Comparison of ENCODE assay signal across 8 mouse cellular contexts in the genomic region with DNA sequence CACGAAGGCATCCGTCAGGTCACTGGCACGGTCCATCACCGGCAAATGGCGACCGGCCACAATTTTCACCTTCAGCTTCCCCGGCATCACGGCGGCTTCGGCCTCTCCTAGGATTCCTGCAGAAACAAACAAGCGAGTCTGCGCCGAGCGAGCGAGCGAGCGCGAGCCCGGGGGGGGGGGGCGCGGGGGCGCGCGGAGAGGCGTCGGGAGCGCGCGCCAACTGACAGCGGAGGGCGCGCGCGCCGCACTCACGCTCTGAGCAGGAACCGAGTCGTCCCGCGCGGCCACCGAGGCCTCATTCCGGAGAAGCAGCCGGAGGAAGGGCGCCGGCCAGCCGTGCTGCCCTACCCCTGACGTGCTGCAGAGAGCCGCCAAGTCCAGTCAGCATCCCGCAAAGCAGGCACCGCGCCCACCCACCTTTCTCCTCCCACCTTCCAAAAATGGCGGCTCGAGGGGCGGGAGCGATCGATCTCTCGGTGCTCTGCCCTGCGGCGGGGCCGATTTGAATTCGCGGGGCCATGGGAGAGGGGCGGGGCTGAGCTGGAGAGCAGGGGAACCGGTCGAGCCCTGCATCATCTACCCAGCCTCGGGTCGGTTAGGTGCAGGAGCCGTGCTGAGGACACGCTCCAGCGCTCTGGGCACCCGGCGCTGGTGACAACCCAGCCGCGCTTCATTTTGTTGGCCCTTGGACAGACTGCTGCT. TPM values are rescaled to one million over a fixed set of nuclear protein-coding genes. Genes with fewer than 3 reads are reported as not detected.
DNase-seq lines count a peak whose midpoint lies in the region; ATAC-seq lines count a peak whose summit lies in the region.

A gene (minus strand): TSS at position 461 of the 702 bp plus-strand sequence.

- H3K36me3 ChIP-seq in hindbrain, embryonic 12.5 days, result peaks cover 4% of the 10 kb centered on the region; the same call in 1 of the 2 replicates

- no peaks in the 10 kb centered on the region for H3K27me3 ChIP-seq in hindbrain, embryonic 12.5 days

- peak; percentile 99 for DNase-seq in NIH3T3 (ENCODE audit: low read depth)
- peak; percentile 99 to 100 for DNase-seq in cerebellum, postnatal 10 days
- peak; percentile 94 to 97 for DNase-seq in frontal cortex, postnatal 10 days (ENCODE audit: low spot score in 2 of 2)
- peak; percentile 91 to 97 for DNase-seq in layer of hippocampus, postnatal 25 days (ENCODE audit: extremely low spot score in 1 of 2, low spot score in 1 of 2)
- DNase-seq in lung, postnatal 25 days (ENCODE audit: low spot score), result peak; percentile 97
- peak; percentile 96 for DNase-seq in retina, embryonic 14.5 days (ENCODE audit: low spot score)
- DNase-seq in thymus, postnatal 4 days, result peak; percentile 98

- ATAC-seq in hindbrain, embryonic 12.5 days (ENCODE audit: low FRiP score), result peak; percentile 96

- under 1% methylated on average over 69 of the region's 75 CpGs for WGBS in hindbrain, embryonic 12.5 days

- peak within 1 kb of the TSS; percentile 96 for H3K27ac ChIP-seq in hindbrain, embryonic 12.5 days

- H3K9ac ChIP-seq in hindbrain, embryonic 12.5 days, result peak within 1 kb of the TSS; percentile 90

- H3K4me1 ChIP-seq in hindbrain, embryonic 12.5 days, result peaks cover 9% of the 10 kb centered on the region

- no peaks in the 10 kb centered on the region for H3K9me3 ChIP-seq in hindbrain, embryonic 12.5 days (replicated peaks)

- peak within 1 kb of the TSS; percentile 72 for H3K4me2 ChIP-seq in hindbrain, embryonic 12.5 days (replicated peaks)

- H3K4me3 ChIP-seq in hindbrain, embryonic 12.5 days, result peak within 1 kb of the TSS; percentile 60

RNA-seq across cellular contexts. Expression of the gene that starts here (rescaled TPM):
- polyA plus RNA-seq in hindbrain, embryonic 12.5 days (2016; fragmentation: Nextera tagmentation; extraction: Ambion mirVana), result 51.0 and 52.6 TPM in 2 replicates
- 10 to 100 TPM; 76.5 to 92.8 TPM for total RNA-seq in layer of hippocampus, postnatal 25 days (2021)

Comparison
In these comparisons a context has a peak if more than half of its experiments do, and no peak if none do; other contexts are left out.
1. Peak in every context shown above with its lines: DNase-seq, ATAC-seq, H3K4me3 ChIP-seq and H3K27ac ChIP-seq.